Mouse (Mus musculus): ENCODE measurements around the gene Kdm4a. TPM values are rescaled to one million over a fixed set of nuclear protein-coding genes. Genes with fewer than 3 reads are reported as not detected.

Kdm4a gene
- polyA plus RNA-seq, 1 experiment from 2014 or later, result 27.1 TPM

DNA sequence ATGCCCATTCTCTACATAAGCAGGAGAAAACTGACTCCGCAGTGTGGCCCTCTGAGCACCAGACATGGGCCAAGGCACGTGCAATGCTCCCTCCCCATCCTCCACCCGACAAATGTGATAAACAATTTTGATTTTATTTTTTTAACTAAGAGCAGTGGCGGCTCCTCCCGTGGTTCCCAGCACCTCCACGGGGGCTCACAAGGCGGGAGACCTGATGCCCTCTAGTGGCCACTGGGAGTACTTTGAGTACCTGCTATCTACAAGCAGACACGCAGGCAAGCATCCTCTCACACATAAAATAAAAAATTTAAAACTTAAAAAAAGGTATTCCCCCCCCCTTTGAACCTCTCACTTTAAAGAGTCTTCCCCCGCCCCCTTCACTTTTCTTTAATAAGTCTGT is 8.8 kb downstream of the Kdm4a start:
- no peaks in the 10 kb centered on the region for H3K9me3 ChIP-seq (replicated peaks; ENCODE audit: control insufficient read depth, low read length)
- no peak overlapping the region for H3K4me2 ChIP-seq (ENCODE audit: low read depth, low read length)
- H3K4me3 ChIP-seq (replicated peaks; ENCODE audit: low read length), result no peak overlapping the region
- no peak for ATAC-seq (ENCODE audit: insufficient read depth, low FRiP score)
- peaks cover 48% of the 10 kb centered on the region for H3K36me3 ChIP-seq (ENCODE audit: control insufficient read depth, insufficient read depth, low read length)
- H3K4me1 ChIP-seq (ENCODE audit: control insufficient read depth, insufficient read depth, low read length), result no peaks in the 10 kb centered on the region
- H3K27ac ChIP-seq (ENCODE audit: low read length), result no peak overlapping the region
- H3K27me3 ChIP-seq (ENCODE audit: control insufficient read depth, insufficient read depth, low read length), result no peaks in the 10 kb centered on the region
- no peak overlapping the region for H3K9ac ChIP-seq (ENCODE audit: low read length)
- WGBS, result 83% methylated on average over 9 of the region's 9 CpGs

DNA sequence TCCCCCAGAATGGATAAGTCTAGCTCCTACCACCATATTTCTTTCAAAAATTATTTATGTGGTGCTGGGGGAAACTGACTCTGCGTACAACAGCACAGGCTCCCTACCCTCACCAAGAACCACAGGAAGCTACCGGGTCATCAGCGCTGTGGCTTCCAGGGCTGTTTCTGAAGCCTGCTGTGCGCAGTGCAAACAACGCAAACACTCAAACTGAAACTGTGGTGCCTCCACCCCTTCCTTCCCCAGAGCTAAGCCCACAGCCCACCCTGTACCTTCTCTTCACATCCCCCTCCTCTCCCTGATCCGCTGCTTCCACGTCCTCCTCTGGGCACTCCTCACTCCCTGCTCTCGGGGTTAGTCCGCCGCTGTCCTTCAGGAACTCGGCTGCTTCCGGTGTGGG is 17.7 kb downstream of the Kdm4a start:
- 91% methylated on average over 12 of the region's 12 CpGs for WGBS
- Histone ChIP-seq H3K4me1 (ENCODE audit: control insufficient read depth, insufficient read depth, low read length) (no peaks in the 10 kb centered on the region), H3K4me3 (replicated peaks; ENCODE audit: low read length) (no peak overlapping the region), H3K9me3 (replicated peaks; ENCODE audit: control insufficient read depth, low read length) (no peaks in the 10 kb centered on the region), H3K4me2 (ENCODE audit: low read depth, low read length) (no peak overlapping the region), H3K27ac (ENCODE audit: low read length) (no peak overlapping the region), H3K9ac (ENCODE audit: low read length) (no peak overlapping the region), H3K27me3 (ENCODE audit: control insufficient read depth, insufficient read depth, low read length) (no peaks in the 10 kb centered on the region), H3K36me3 (ENCODE audit: control insufficient read depth, insufficient read depth, low read length) (peaks cover 66% of the 10 kb centered on the region)
- ATAC-seq (ENCODE audit: insufficient read depth, low FRiP score), result no peak

DNA sequence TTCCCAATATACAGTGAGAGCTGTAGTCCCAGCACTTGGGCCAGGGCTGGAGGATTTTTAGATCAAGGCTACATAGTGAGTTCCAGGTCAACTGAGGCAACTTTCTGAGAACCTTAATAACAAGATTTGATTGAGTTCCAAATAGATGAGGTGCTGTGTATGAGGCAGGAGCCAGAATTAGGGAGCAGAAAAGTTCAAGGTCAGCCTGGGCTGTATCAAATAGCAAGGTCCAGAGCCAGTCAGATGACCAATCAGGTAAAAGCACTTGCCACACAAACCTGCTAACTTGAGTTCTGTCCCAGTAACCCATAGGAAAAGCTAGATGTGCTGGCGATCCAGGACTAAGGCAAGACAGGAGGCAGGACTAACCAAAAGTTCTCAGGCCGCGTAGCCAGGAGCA is 22.2 kb downstream of the Kdm4a start:
- 95% methylated on average over 3 of the region's 3 CpGs for WGBS
- Histone ChIP-seq H3K4me1 (ENCODE audit: control insufficient read depth, insufficient read depth, low read length) (no peaks in the 10 kb centered on the region), H3K9ac (ENCODE audit: low read length) (no peak overlapping the region), H3K4me3 (replicated peaks; ENCODE audit: low read length) (no peak overlapping the region), H3K27me3 (ENCODE audit: control insufficient read depth, insufficient read depth, low read length) (no peaks in the 10 kb centered on the region), H3K9me3 (replicated peaks; ENCODE audit: control insufficient read depth, low read length) (no peaks in the 10 kb centered on the region), H3K27ac (ENCODE audit: low read length) (no peak overlapping the region), H3K4me2 (ENCODE audit: low read depth, low read length) (no peak overlapping the region), H3K36me3 (ENCODE audit: control insufficient read depth, insufficient read depth, low read length) (peaks cover 45% of the 10 kb centered on the region)
- ATAC-seq (ENCODE audit: insufficient read depth, low FRiP score), result no peak

DNA sequence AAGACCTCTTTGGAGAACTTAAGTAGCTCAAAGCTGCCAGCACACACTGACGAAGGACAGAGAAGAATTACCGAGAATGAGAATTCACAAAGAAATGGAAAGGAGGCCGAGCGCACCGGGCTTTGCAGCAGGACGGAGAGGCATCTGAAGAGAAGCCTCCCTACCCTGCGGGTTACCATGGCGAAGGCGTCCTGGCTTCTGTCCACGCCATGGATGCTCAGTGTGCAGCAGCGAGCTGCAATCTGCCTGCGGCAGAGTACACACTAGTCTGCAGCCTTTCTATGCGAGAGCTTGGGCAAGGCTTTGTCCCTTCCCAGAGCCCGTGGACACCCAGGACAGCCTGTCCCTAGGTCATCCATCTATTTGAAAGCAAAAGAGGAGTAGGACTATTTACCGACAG is 23.3 kb downstream of the Kdm4a start:
- no peak for ATAC-seq (ENCODE audit: insufficient read depth, low FRiP score)
- 89% methylated on average over 15 of the region's 15 CpGs for WGBS

DNA sequence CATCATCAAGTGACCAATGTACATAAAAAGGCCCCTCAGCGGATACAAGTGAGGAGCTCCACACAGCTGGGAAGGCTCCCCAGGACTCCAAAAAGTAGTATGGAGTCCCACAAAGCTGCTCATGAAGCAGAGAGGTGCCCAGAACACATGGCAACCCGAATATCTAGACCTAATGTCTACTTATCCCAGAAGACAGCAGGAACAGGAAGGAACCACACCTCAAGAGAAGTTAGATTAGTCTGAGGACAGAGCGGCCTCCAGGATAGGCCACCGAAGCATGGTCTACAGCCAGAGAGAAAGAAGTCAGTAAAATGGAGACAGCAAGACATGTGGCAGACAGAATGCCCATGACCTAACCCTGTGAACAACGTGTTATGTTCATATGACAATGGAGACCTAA is 25.0 kb downstream of the Kdm4a start:
- no peak for ATAC-seq (ENCODE audit: insufficient read depth, low FRiP score)
- Histone ChIP-seq H3K4me3 (replicated peaks; ENCODE audit: low read length) (no peak overlapping the region), H3K4me1 (ENCODE audit: control insufficient read depth, insufficient read depth, low read length) (no peaks in the 10 kb centered on the region), H3K9me3 (replicated peaks; ENCODE audit: control insufficient read depth, low read length) (no peaks in the 10 kb centered on the region), H3K27ac (ENCODE audit: low read length) (no peak overlapping the region), H3K27me3 (ENCODE audit: control insufficient read depth, insufficient read depth, low read length) (no peaks in the 10 kb centered on the region), H3K9ac (ENCODE audit: low read length) (no peak overlapping the region), H3K36me3 (ENCODE audit: control insufficient read depth, insufficient read depth, low read length) (peaks cover 23% of the 10 kb centered on the region), H3K4me2 (ENCODE audit: low read depth, low read length) (no peak overlapping the region)
- WGBS, result 90% methylated on average over 5 of the region's 5 CpGs

More for the DNA sequence above, 23.3 kb downstream of the Kdm4a start:
- Histone ChIP-seq H3K27ac (ENCODE audit: low read length) (no peak overlapping the region), H3K27me3 (ENCODE audit: control insufficient read depth, insufficient read depth, low read length) (no peaks in the 10 kb centered on the region), H3K4me1 (ENCODE audit: control insufficient read depth, insufficient read depth, low read length) (no peaks in the 10 kb centered on the region), H3K36me3 (ENCODE audit: control insufficient read depth, insufficient read depth, low read length) (peaks cover 39% of the 10 kb centered on the region), H3K9me3 (replicated peaks; ENCODE audit: control insufficient read depth, low read length) (no peaks in the 10 kb centered on the region), H3K4me2 (ENCODE audit: low read depth, low read length) (no peak overlapping the region), H3K4me3 (replicated peaks; ENCODE audit: low read length) (no peak overlapping the region), H3K9ac (ENCODE audit: low read length) (no peak overlapping the region)

DNA sequence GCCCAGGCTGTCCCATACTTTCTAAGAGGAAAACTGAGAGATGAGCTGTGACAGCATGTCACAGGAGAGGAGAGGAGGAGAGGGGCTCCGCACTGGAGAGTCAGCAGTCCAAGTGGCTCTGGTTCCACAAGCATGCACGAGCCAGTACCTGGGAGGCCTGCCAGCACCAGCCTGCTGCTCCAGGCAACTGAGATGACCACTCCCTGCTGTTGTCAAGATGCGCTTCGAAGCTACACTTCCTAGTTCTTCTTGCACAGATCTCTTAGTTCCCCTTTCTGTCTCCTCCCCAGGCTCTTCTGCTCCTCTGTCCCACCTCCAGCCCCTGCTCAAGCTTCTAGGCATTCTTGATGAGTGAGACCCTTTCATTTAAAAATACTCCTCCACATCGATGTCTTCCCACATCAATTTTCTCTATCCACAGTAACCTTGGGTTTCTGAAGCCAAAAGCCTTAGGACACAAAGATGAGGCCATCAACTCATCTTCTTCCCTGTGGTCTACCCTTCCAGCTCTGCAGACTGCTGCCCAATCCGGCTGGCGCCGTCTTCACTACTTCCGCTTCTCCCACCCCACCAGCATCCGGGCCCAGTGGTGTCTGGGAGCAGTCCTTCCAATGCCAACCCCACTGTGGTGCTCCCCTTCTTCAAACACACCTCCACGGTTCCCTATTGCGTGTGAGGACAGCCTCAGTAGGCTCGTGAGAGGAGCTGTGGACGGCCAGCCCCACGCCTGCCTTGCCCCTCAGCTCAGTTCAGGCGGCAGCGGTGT is 27.6 kb downstream of the Kdm4a start:
- H3K36me3 ChIP-seq (ENCODE audit: control insufficient read depth, insufficient read depth, low read length), result peaks cover 20% of the 10 kb centered on the region; the same call in 1 of the 2 replicates

DNA sequence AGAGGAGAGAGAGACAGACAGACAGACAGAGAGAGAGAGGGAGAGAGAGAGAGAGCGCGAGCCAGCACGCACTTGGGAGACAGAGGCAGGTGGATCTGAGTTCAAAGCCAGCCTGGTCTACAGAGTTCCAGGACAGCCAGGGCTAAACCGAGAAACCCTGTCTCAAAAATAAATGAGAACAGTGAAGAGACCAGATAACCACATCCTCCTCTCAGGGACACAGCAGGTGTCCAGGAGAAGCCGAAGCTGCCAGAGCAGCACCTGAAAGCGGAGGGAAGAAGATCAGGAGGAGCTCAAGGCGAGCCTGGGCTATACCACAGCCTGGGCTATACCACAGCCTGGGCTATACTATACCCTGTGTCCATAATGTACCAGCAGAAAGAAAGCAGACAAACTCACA is 29.0 kb downstream of the Kdm4a start:
- 94% methylated on average over 7 of the region's 7 CpGs for WGBS
- Histone ChIP-seq H3K4me1 (ENCODE audit: control insufficient read depth, insufficient read depth, low read length) (no peaks in the 10 kb centered on the region), H3K9me3 (replicated peaks; ENCODE audit: control insufficient read depth, low read length) (no peaks in the 10 kb centered on the region), H3K27ac (ENCODE audit: low read length) (no peak overlapping the region), H3K4me3 (replicated peaks; ENCODE audit: low read length) (no peak overlapping the region), H3K9ac (ENCODE audit: low read length) (no peak overlapping the region), H3K4me2 (ENCODE audit: low read depth, low read length) (no peak overlapping the region), H3K36me3 (ENCODE audit: control insufficient read depth, insufficient read depth, low read length) (peaks cover 32% of the 10 kb centered on the region), H3K27me3 (ENCODE audit: control insufficient read depth, insufficient read depth, low read length) (no peaks in the 10 kb centered on the region)
- no peak for ATAC-seq (ENCODE audit: insufficient read depth, low FRiP score)

More for the DNA sequence above, 27.6 kb downstream of the Kdm4a start:
- H3K27me3 ChIP-seq (ENCODE audit: control insufficient read depth, insufficient read depth, low read length), result no peaks in the 10 kb centered on the region
- H3K9me3 ChIP-seq (replicated peaks; ENCODE audit: control insufficient read depth, low read length), result no peaks in the 10 kb centered on the region
- H3K27ac ChIP-seq (ENCODE audit: low read length), result no peak overlapping the region
- no peak overlapping the region for H3K4me3 ChIP-seq (replicated peaks; ENCODE audit: low read length)
- H3K9ac ChIP-seq (ENCODE audit: low read length), result no peak overlapping the region
- 87% methylated on average over 17 of the region's 17 CpGs for WGBS
- no peak overlapping the region for H3K4me2 ChIP-seq (ENCODE audit: low read depth, low read length)
- no peaks in the 10 kb centered on the region for H3K4me1 ChIP-seq (ENCODE audit: control insufficient read depth, insufficient read depth, low read length)
- ATAC-seq (ENCODE audit: insufficient read depth, low FRiP score), result no peak

DNA sequence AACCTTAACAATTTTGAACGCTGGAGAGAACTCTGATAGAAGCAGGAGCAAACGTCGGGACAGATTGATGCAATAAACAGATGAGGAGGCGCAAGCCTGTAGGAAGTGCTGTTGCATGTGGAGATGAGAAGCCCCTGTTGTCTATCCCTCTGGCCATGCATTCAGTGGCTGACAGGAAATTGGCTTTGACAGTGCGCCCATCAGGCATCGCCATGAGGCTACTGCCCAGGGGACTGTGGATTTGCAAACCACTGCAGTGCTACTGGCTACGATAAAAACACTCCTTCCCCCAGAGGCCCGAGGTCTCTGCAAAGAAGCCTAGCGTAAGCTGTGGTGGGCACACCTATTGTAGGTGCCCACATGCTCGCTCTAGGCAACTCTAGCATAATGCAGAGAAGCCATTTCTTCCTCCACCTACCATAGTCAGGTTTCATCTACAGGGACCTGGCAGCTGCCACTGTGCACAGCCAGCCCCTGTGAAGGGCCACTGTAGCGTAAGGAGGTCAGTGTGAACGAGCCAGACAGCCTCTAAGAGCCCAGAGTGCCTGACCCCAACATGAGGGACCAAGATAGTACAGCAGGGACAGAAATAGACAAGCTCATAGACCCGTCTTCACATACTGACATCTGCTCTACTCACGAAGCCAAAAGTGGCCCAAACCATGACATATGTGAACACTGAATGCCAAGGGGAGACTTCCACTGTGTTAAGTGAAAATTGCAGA is 29.7 kb downstream of the Kdm4a start:
- no peak overlapping the region for H3K4me3 ChIP-seq (replicated peaks; ENCODE audit: low read length)
- no peaks in the 10 kb centered on the region for H3K27me3 ChIP-seq (ENCODE audit: control insufficient read depth, insufficient read depth, low read length)
- H3K4me1 ChIP-seq (ENCODE audit: control insufficient read depth, insufficient read depth, low read length), result no peaks in the 10 kb centered on the region
- no peak for ATAC-seq (ENCODE audit: insufficient read depth, low FRiP score)
- no peak overlapping the region for H3K27ac ChIP-seq (ENCODE audit: low read length)
- H3K9ac ChIP-seq (ENCODE audit: low read length), result no peak overlapping the region
- no peak overlapping the region for H3K4me2 ChIP-seq (ENCODE audit: low read depth, low read length)
- WGBS, result 86% methylated on average over 14 of the region's 14 CpGs
- H3K36me3 ChIP-seq (ENCODE audit: control insufficient read depth, insufficient read depth, low read length), result peaks cover 29% of the 10 kb centered on the region
- H3K9me3 ChIP-seq (replicated peaks; ENCODE audit: control insufficient read depth, low read length), result no peaks in the 10 kb centered on the region

DNA sequence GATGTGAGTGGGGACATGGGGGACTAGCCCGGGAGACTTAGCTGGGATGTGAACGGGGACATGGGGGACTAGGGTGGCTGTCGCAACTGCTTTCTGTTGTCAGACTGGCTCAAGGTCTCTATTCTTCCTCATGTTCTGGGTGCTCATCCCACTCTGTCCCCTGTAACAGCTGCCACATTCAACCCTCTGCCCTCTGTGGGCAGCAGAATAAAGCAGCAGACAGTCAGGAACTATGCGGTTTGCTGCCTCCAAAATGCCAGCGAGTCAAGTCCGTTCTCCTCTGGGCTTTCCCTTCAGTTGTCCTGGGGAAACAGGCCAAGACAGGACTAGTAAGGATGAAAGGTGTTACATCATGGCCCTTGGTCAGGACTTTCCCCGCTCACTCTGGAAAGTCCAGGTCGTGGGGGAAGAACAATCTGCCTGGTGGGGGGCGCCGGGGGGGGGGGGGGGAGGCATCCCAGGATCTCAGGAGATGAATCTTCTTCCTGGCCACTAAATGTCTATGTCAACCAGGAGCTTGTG is 30.7 kb downstream of the Kdm4a start:
- H3K9ac ChIP-seq (ENCODE audit: low read length), result no peak overlapping the region
- H3K27me3 ChIP-seq (ENCODE audit: control insufficient read depth, insufficient read depth, low read length), result no peaks in the 10 kb centered on the region
- ATAC-seq (ENCODE audit: insufficient read depth, low FRiP score), result no peak
- no peak overlapping the region for H3K4me2 ChIP-seq (ENCODE audit: low read depth, low read length)
- H3K4me3 ChIP-seq (replicated peaks; ENCODE audit: low read length), result no peak overlapping the region
- no peak overlapping the region for H3K27ac ChIP-seq (ENCODE audit: low read length)
- H3K36me3 ChIP-seq (ENCODE audit: control insufficient read depth, insufficient read depth, low read length), result peaks cover 29% of the 10 kb centered on the region
- H3K4me1 ChIP-seq (ENCODE audit: control insufficient read depth, insufficient read depth, low read length), result no peaks in the 10 kb centered on the region
- WGBS, result 83% methylated on average over 10 of the region's 10 CpGs
- H3K9me3 ChIP-seq (replicated peaks; ENCODE audit: control insufficient read depth, low read length), result no peaks in the 10 kb centered on the region

Data from stomach, embryonic 16.5 days (tissue).